Mouse (Mus musculus) megakaryocyte, embryonic 14.5 days (primary cell): ENCODE results near the gene Tomm6.

Experiments
- FLI1 ChIP-seq: IDR thresholded peaks from 2 replicates; pipeline ENCODE4 v1.6.1; 2012; ENCODE audit warnings: low read length, inconsistent platforms, mixed read lengths
- GATA1 ChIP-seq: IDR thresholded peaks from 3 replicates; pipeline ENCODE4 v1.6.1; 2012; ENCODE audit warnings: mixed read lengths, low read length, inconsistent platforms, borderline replicate concordance

DNA sequence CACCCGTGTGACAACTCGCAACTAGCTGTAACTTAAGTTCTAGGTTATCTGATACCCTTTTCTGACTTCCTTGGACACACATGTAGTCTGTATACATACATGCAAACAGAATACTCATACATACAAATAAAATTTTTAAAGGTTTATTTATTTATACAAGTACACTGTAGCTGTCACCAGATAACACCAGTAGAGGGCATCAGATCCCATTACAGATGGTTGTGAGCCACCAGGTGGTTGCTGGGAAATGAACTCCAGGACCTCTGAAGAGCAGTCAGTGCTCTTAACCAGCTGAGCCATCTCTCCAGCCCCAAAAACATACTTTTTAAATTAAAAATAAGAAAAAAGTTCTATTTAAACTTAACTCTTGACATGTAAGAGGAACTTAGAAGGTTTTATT lies 45.2 kb downstream of the Tomm6 start:
- TF ChIP-seq GATA1: no peak
- TF ChIP-seq FLI1: no peak
